In genomic region chr10:80857848-80858247, GRCm38 (mm10) we compare ENCODE assay signal across 11 mouse cellular contexts. TPM values are rescaled to one million over a fixed set of nuclear protein-coding genes. Genes with fewer than 3 reads are reported as not detected.
DNase-seq lines count a peak whose midpoint lies in the region; ATAC-seq and TF ChIP-seq lines count a peak whose summit lies in the region.
"Had no signal": no experiment of that assay in that cellular context is flagged by ENCODE, and none has a peak within 500 bp of the region (broad histone marks: within the 10 kb centered on the region; RNA-seq: fewer than 3 reads in every experiment).

No protein-coding gene starts in this region.

- no peak for ATAC-seq in G1E (ENCODE audit: extremely low read depth, insufficient number of reproducible peaks, low FRiP score, poor library complexity, severe bottlenecking)
- no peak for ATAC-seq in forebrain, embryonic 14.5 days
- peak; percentile 77 for ATAC-seq in liver, embryonic 13.5 days (ENCODE audit: low read depth)
- ATAC-seq: activated CD4-positive, CD25-positive, alpha-beta regulatory T cell, adult 4 months had no signal

- H3K27ac ChIP-seq in heart, embryonic 10.5 days = peak overlapping the region; percentile 56; the same call in 1 of the 2 replicates
- H3K27ac ChIP-seq in forebrain, embryonic 14.5 days (ENCODE audit: low read depth, low read length) = no peak overlapping the region
- H3K27ac ChIP-seq in liver, embryonic 13.5 days = peak overlapping the region; percentile 100

- peaks cover 24% of the 10 kb centered on the region for H3K36me3 ChIP-seq in heart, embryonic 10.5 days
- H3K36me3 ChIP-seq in G1E (replicated peaks) = peaks cover 69% of the 10 kb centered on the region
- H3K36me3 ChIP-seq in forebrain, embryonic 14.5 days (ENCODE audit: control insufficient read depth, insufficient read depth, low read length) = peaks cover 20% of the 10 kb centered on the region
- H3K36me3 ChIP-seq in liver, embryonic 13.5 days = peaks cover 42% of the 10 kb centered on the region

- H3K9me3 ChIP-seq in heart, embryonic 10.5 days = no peaks in the 10 kb centered on the region
- no peaks in the 10 kb centered on the region for H3K9me3 ChIP-seq in G1E (replicated peaks)
- H3K9me3 ChIP-seq in forebrain, embryonic 14.5 days (replicated peaks; ENCODE audit: control insufficient read depth, low read length) = no peaks in the 10 kb centered on the region
- no peaks in the 10 kb centered on the region for H3K9me3 ChIP-seq in liver, embryonic 13.5 days (replicated peaks)
- H3K9me3 ChIP-seq: megakaryocyte, embryonic 14.5 days had no signal

- no peak overlapping the region for H3K4me2 ChIP-seq in forebrain, embryonic 14.5 days (ENCODE audit: low read length)
- peak overlapping the region; percentile 96 for H3K4me2 ChIP-seq in liver, embryonic 13.5 days

- H3K27me3 ChIP-seq in heart, embryonic 10.5 days (ENCODE audit: insufficient read depth, poor library complexity, severe bottlenecking) = no peaks in the 10 kb centered on the region
- H3K27me3 ChIP-seq in G1E (ENCODE audit: insufficient read depth, low read length) = no peaks in the 10 kb centered on the region
- H3K27me3 ChIP-seq in forebrain, embryonic 14.5 days (replicated peaks; ENCODE audit: control insufficient read depth, insufficient read depth, low read length) = no peaks in the 10 kb centered on the region
- no peaks in the 10 kb centered on the region for H3K27me3 ChIP-seq in liver, embryonic 13.5 days
- H3K27me3 ChIP-seq: megakaryocyte, embryonic 14.5 days had no signal

- H3K4me3 ChIP-seq in heart, embryonic 10.5 days = no peak overlapping the region
- H3K4me3 ChIP-seq in G1E (ENCODE audit: low read depth, low read length) = peak overlapping the region; percentile 80; the same call in 1 of the 2 replicates
- no peak overlapping the region for H3K4me3 ChIP-seq in forebrain, embryonic 14.5 days (ENCODE audit: low read depth, low read length)
- H3K4me3 ChIP-seq in liver, embryonic 13.5 days (replicated peaks) = peak overlapping the region; percentile 99
- H3K4me3 ChIP-seq: megakaryocyte, embryonic 14.5 days had no signal

- intact Hi-C loops in heart, postnatal 36 days (cut with DNase I) = no loop called here

- H3K9ac ChIP-seq in forebrain, embryonic 14.5 days (ENCODE audit: low read length) = 0 out of 2 replicates have a peak overlapping the region, but pooled peaks have one; percentile 25
- peak overlapping the region; percentile 100 for H3K9ac ChIP-seq in liver, embryonic 13.5 days

- no peak for DNase-seq in heart, embryonic 10.5 days (ENCODE audit: low spot score)
- DNase-seq in heart, postnatal 36 days = no peak
- DNase-seq in G1E (ENCODE audit: low spot score) = peak; percentile 39
- no peak for DNase-seq in forebrain, embryonic 14.5 days (ENCODE audit: low spot score)
- DNase-seq in liver, embryonic 13.5 days = peak; percentile 64
- no peak for DNase-seq in adrenal gland, postnatal 4 days (ENCODE audit: low spot score in 2 of 2)
- DNase-seq in ovary, adult 18-20 months (ENCODE audit: low spot score) = no peak
- DNase-seq in left cerebral cortex, adult 8-10 months (ENCODE audit: low spot score in 2 of 2) = no peak
- DNase-seq: thymus, adult 18-20 months had no signal

- H3K4me1 ChIP-seq in heart, embryonic 10.5 days = peaks cover 37% of the 10 kb centered on the region
- H3K4me1 ChIP-seq in G1E (ENCODE audit: insufficient read depth, low read depth, low read length) = peaks cover 92% of the 10 kb centered on the region
- H3K4me1 ChIP-seq in forebrain, embryonic 14.5 days (ENCODE audit: control insufficient read depth, insufficient read depth, low read length) = peaks cover 14% of the 10 kb centered on the region
- peaks cover 93% of the 10 kb centered on the region for H3K4me1 ChIP-seq in liver, embryonic 13.5 days (replicated peaks)

- no peak for TF ChIP-seq CTCF in G1E (IDR thresholded peaks at IDR 0.05; ENCODE audit: low read depth, low read length)

- 57% methylated on average over 3 of the region's 3 CpGs for WGBS in heart, embryonic 10.5 days
- 77% methylated on average over 3 of the region's 3 CpGs for WGBS in forebrain, embryonic 14.5 days
- 21% methylated on average over 3 of the region's 3 CpGs for WGBS in liver, embryonic 13.5 days (ENCODE audit: insufficient replicate concordance)

RNA-seq across cellular contexts. Expression of gene Sppl2b, which starts 2.8 kb away (rescaled TPM):
- polyA plus RNA-seq in heart, embryonic 10.5 days (2016; fragmentation: Nextera tagmentation; extraction: Ambion mirVana) = 32.1 and 34.6 TPM in 2 replicates
- 10 to 100 TPM; 15.6 to 19.1 TPM for total RNA-seq in heart, postnatal 36 days (2021)
- 46.0 and 55.1 TPM in 2 replicates for total RNA-seq in G1E (2014; fragmentation: Nextera tagmentation)
- 18.0 and 22.1 TPM in 2 replicates for total RNA-seq in G1E (2017)
- 76.6 and 92.5 TPM in 2 replicates for polyA plus RNA-seq in G1E (2012)
- 30.4 and 44.6 TPM in 2 replicates for polyA plus RNA-seq in forebrain, embryonic 14.5 days (2014; fragmentation: Nextera tagmentation; extraction: Ambion mirVana)
- 56.8 and 58.9 TPM in 2 replicates for polyA plus RNA-seq in liver, embryonic 13.5 days (2015; fragmentation: Nextera tagmentation; extraction: Ambion mirVana)
- total RNA-seq in adrenal gland, postnatal 4 days (2021) = 10 to 100 TPM; 43.5 to 47.7 TPM
- total RNA-seq in left cerebral cortex, adult 8-10 months (2022) = 10 to 100 TPM; 42.1 to 52.3 (median 46.0) TPM

RNA-seq across cellular contexts. Expression of gene Lsm7, which starts 2.8 kb away (rescaled TPM):
- 200 and 266 TPM in 2 replicates for polyA plus RNA-seq in heart, embryonic 10.5 days (2016; fragmentation: Nextera tagmentation; extraction: Ambion mirVana)
- 10 to 100 TPM; 19.6 to 25.4 TPM for total RNA-seq in heart, postnatal 36 days (2021)
- total RNA-seq in G1E (2014; fragmentation: Nextera tagmentation) = 51.2 and 53.5 TPM in 2 replicates
- total RNA-seq in G1E (2017) = 282 and 373 TPM in 2 replicates
- polyA plus RNA-seq in G1E (2012) = 226 and 269 TPM in 2 replicates
- 265 and 372 TPM in 2 replicates for polyA plus RNA-seq in forebrain, embryonic 14.5 days (2014; fragmentation: Nextera tagmentation; extraction: Ambion mirVana)
- 192 and 208 TPM in 2 replicates for polyA plus RNA-seq in liver, embryonic 13.5 days (2015; fragmentation: Nextera tagmentation; extraction: Ambion mirVana)
- total RNA-seq in adrenal gland, postnatal 4 days (2021) = 10 to 100 TPM; 50.4 to 52.9 TPM
- total RNA-seq in left cerebral cortex, adult 8-10 months (2022) = 10 to 100 TPM; 35.4 to 57.9 (median 48.2) TPM

RNA-seq across cellular contexts. Expression of gene Tmprss9, which starts 13.8 kb away (rescaled TPM):
- polyA plus RNA-seq in heart, embryonic 10.5 days (2016; fragmentation: Nextera tagmentation; extraction: Ambion mirVana) = not detected in 2 replicates
- total RNA-seq in heart, postnatal 36 days (2021) = not detected
- not detected in 2 replicates for total RNA-seq in G1E (2014; fragmentation: Nextera tagmentation)
- total RNA-seq in G1E (2017) = 0.05 and 0.06 TPM in 2 replicates
- 0.02 TPM in 1 of 2 replicates, not detected in the other for polyA plus RNA-seq in G1E (2012)
- polyA plus RNA-seq in forebrain, embryonic 14.5 days (2014; fragmentation: Nextera tagmentation; extraction: Ambion mirVana) = 0.10 and 0.13 TPM in 2 replicates
- polyA plus RNA-seq in liver, embryonic 13.5 days (2015; fragmentation: Nextera tagmentation; extraction: Ambion mirVana) = 0.05 TPM in 1 of 2 replicates, not detected in the other
- total RNA-seq in adrenal gland, postnatal 4 days (2021) = not detected
- under 1 TPM; 0.22 to 0.60 (median 0.39) TPM for total RNA-seq in left cerebral cortex, adult 8-10 months (2022)
- polyA plus RNA-seq: activated CD4-positive, CD25-positive, alpha-beta regulatory T cell, adult 4 months had no signal

RNA-seq across cellular contexts. Expression of gene Lingo3, which starts 14.0 kb away (rescaled TPM):
- polyA plus RNA-seq in heart, embryonic 10.5 days (2016; fragmentation: Nextera tagmentation; extraction: Ambion mirVana) = 0.14 and 0.43 TPM in 2 replicates
- 1 to 10 TPM; 6.4 to 8.9 TPM for total RNA-seq in heart, postnatal 36 days (2021)
- total RNA-seq in G1E (2014; fragmentation: Nextera tagmentation) (not detected in 2 replicates), G1E (2017) (0.05 and 0.06 TPM in 2 replicates)
- polyA plus RNA-seq in G1E (2012) = not detected in 2 replicates
- polyA plus RNA-seq in forebrain, embryonic 14.5 days (2014; fragmentation: Nextera tagmentation; extraction: Ambion mirVana) = 2.7 and 4.7 TPM in 2 replicates
- polyA plus RNA-seq in liver, embryonic 13.5 days (2015; fragmentation: Nextera tagmentation; extraction: Ambion mirVana) = not detected in 2 replicates
- 1 to 10 TPM; 1.1 to 1.5 TPM for total RNA-seq in adrenal gland, postnatal 4 days (2021)
- 10 to 100 TPM; 46.4 to 64.4 (median 48.1) TPM for total RNA-seq in left cerebral cortex, adult 8-10 months (2022)
- polyA plus RNA-seq: activated CD4-positive, CD25-positive, alpha-beta regulatory T cell, adult 4 months had no signal

RNA-seq across cellular contexts. Expression of gene Oaz1, which starts 31.4 kb away (rescaled TPM):
- 2,064 and 2,176 TPM in 2 replicates for polyA plus RNA-seq in heart, embryonic 10.5 days (2016; fragmentation: Nextera tagmentation; extraction: Ambion mirVana)
- total RNA-seq in heart, postnatal 36 days (2021) = 100 to 1,000 TPM; 850 to 884 TPM
- total RNA-seq in G1E (2014; fragmentation: Nextera tagmentation) (310 and 444 TPM in 2 replicates), G1E (2017) (228 and 347 TPM in 2 replicates)
- polyA plus RNA-seq in G1E (2012) = 1,655 and 2,091 TPM in 2 replicates
- 1,568 and 1,701 TPM in 2 replicates for polyA plus RNA-seq in forebrain, embryonic 14.5 days (2014; fragmentation: Nextera tagmentation; extraction: Ambion mirVana)
- polyA plus RNA-seq in liver, embryonic 13.5 days (2015; fragmentation: Nextera tagmentation; extraction: Ambion mirVana) = 1,324 and 1,529 TPM in 2 replicates
- total RNA-seq in adrenal gland, postnatal 4 days (2021) = 100 to 1,000 TPM; 668 to 717 TPM
- 100 to 1,000 TPM; 505 to 586 (median 560) TPM for total RNA-seq in left cerebral cortex, adult 8-10 months (2022)

Comparison
In these comparisons a context has a peak if more than half of its experiments do, and no peak if none do; other contexts are left out.
1. DNase-seq: peak in G1E (single experiment) and liver, embryonic 13.5 days (single experiment); none in heart, embryonic 10.5 days (single experiment), heart, postnatal 36 days (0 of 2), forebrain, embryonic 14.5 days (single experiment), adrenal gland, postnatal 4 days (0 of 2), ovary, adult 18-20 months (single experiment) and left cerebral cortex, adult 8-10 months (0 of 2).
2. H3K4me3 ChIP-seq: peak in G1E (single experiment) and liver, embryonic 13.5 days (single experiment); none in heart, embryonic 10.5 days (single experiment) and forebrain, embryonic 14.5 days (single experiment).